Mouse (Mus musculus): ENCODE data around the gene Sik3. TPM values are rescaled to one million over a fixed set of nuclear protein-coding genes. Genes with fewer than 3 reads are reported as not detected.
A peak's percentile ranks its signal among the peaks of the same experiment; 100 is the strongest.

Gene Sik3
- polyA plus RNA-seq, 1 experiment, result 29.4 TPM

DNA sequence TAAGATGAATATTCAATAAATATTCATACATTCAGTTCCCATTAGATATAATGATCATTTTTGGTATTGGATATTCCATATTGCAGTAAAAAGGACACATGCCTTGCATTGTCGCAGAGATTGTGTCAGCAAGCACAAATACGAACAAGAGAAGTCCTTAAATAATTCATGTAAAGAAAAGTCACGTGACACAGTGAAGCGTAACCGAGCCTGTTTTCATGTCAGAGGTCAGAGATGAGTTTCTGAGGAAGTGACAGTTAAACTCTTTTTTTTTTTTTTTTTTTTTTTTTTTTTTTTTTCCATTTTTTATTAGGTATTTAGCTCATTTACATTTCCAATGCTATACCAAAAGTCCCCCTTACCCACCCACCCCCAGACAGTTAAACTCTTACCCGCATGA lies 180.0 kb downstream of the Sik3 start:
- TF ChIP-seq E2F4 (IDR thresholded peaks at IDR 0.05; ENCODE audit: insufficient read depth) (no peak), TCF3 (IDR thresholded peaks at IDR 0.05; ENCODE audit: insufficient read length, low read depth) (no peak), USF1 (IDR thresholded peaks at IDR 0.05; ENCODE audit: low read depth) (no peak), SRF (IDR thresholded peaks at IDR 0.05; ENCODE audit: control insufficient read depth, insufficient read length, low read depth) (no peak), TCF12 (IDR thresholded peaks at IDR 0.05; ENCODE audit: insufficient read depth, poor library complexity, severe bottlenecking) (no peak), MYOD1 (IDR thresholded peaks at IDR 0.05; ENCODE audit: control insufficient read depth in 1 of 3, insufficient read length in 2 of 3, low read depth in 2 of 3) (no peak), POLR2AphosphoS2 (IDR thresholded peaks at IDR 0.05; ENCODE audit: insufficient read length, low read depth) (no peak), REST (IDR thresholded peaks at IDR 0.05; ENCODE audit: insufficient read depth, insufficient read length) (no peak), POLR2A (IDR thresholded peaks at IDR 0.05; ENCODE audit: insufficient read length, low read depth) (no peak), MAX (IDR thresholded peaks at IDR 0.05; ENCODE audit: low read depth) (no peak), MYOG (IDR thresholded peaks at IDR 0.05; ENCODE audit: control insufficient read depth in 1 of 3, insufficient read depth in 1 of 3, insufficient read length in 2 of 3, low read depth in 2 of 3) (no peak), CEBPB (IDR thresholded peaks at IDR 0.05; ENCODE audit: insufficient read depth, poor library complexity, severe bottlenecking) (no peak)
- Histone ChIP-seq H3ac (ENCODE audit: control insufficient read depth, insufficient read length) (no peak overlapping the region), H3K4me3 (no peak overlapping the region), H3K79me2 (ENCODE audit: control insufficient read depth, insufficient read depth) (no peaks in the 10 kb centered on the region), H3K4me2 (ENCODE audit: low read depth) (no peak overlapping the region), H3K27me3 (ENCODE audit: control insufficient read depth, insufficient read depth, insufficient read length) (no peaks in the 10 kb centered on the region), H3K36me3 (ENCODE audit: control insufficient read depth, insufficient read depth) (peaks cover 12% of the 10 kb centered on the region)

DNA sequence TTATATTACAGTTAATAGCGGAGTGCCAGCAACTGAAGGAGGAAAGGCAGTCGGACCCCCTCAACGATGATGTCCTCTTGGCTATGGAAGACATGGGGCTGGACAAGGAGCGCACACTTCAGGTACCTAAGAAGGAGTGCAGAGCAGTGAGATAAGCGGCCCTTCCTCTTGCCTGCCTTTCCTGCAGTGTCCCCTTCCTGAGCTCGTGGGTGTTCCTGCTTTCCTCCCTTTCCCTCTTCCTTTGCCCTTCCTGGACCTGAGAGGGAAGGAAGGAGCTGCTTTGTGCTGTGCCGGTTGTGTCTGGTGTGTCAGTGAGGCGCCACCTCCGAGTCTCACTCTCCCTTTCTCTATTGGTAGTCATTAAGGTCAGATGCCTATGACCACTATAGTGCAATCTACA lies 182.2 kb downstream of the Sik3 start:
- Histone ChIP-seq H3K27me3 (ENCODE audit: control insufficient read depth, insufficient read depth, insufficient read length) (no peaks in the 10 kb centered on the region), H3K4me3 (no peak overlapping the region), H3K79me2 (ENCODE audit: control insufficient read depth, insufficient read depth) (no peaks in the 10 kb centered on the region), H3K4me2 (ENCODE audit: low read depth) (no peak overlapping the region), H3ac (ENCODE audit: control insufficient read depth, insufficient read length) (no peak overlapping the region), H3K36me3 (ENCODE audit: control insufficient read depth, insufficient read depth) (peaks cover 17% of the 10 kb centered on the region)
- TF ChIP-seq CEBPB (IDR thresholded peaks at IDR 0.05; ENCODE audit: insufficient read depth, poor library complexity, severe bottlenecking) (no peak), MYOD1 (IDR thresholded peaks at IDR 0.05; ENCODE audit: control insufficient read depth in 1 of 3, insufficient read length in 2 of 3, low read depth in 2 of 3) (no peak), E2F4 (IDR thresholded peaks at IDR 0.05; ENCODE audit: insufficient read depth) (no peak), MYOG (IDR thresholded peaks at IDR 0.05; ENCODE audit: control insufficient read depth in 1 of 3, insufficient read depth in 1 of 3, insufficient read length in 2 of 3, low read depth in 2 of 3) (no peak), POLR2A (IDR thresholded peaks at IDR 0.05; ENCODE audit: insufficient read length, low read depth) (no peak), SRF (IDR thresholded peaks at IDR 0.05; ENCODE audit: control insufficient read depth, insufficient read length, low read depth) (no peak), USF1 (IDR thresholded peaks at IDR 0.05; ENCODE audit: low read depth) (no peak), MAX (IDR thresholded peaks at IDR 0.05; ENCODE audit: low read depth) (no peak), POLR2AphosphoS2 (IDR thresholded peaks at IDR 0.05; ENCODE audit: insufficient read length, low read depth) (no peak), TCF12 (IDR thresholded peaks at IDR 0.05; ENCODE audit: insufficient read depth, poor library complexity, severe bottlenecking) (no peak), REST (IDR thresholded peaks at IDR 0.05; ENCODE audit: insufficient read depth, insufficient read length) (no peak), TCF3 (IDR thresholded peaks at IDR 0.05; ENCODE audit: insufficient read length, low read depth) (no peak)

DNA sequence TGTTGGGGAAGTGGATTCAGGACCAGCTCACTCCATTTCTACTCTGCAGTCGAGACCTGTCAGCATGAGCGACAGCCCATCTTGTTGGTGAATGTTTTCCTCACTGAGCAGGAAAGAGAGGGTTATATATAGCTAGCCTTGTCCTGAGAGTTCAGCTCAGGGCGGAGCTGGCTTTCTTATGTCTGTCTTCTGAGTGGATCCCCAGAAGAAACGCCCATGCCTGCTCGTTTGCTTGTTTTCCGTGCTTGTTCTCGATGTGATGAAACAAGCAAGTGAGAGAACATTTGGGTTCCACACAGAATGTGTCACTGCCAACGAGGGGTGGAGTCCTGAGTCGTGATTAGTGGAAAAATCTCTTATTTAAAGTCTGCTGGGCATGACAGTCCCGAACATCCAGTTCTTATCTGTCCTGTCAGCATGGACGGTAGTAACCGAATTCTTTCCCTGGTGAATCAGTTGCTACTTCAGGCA lies 184.1 kb downstream of the Sik3 start:
- H3ac ChIP-seq (ENCODE audit: control insufficient read depth, insufficient read length), result no peak overlapping the region
- peaks cover 17% of the 10 kb centered on the region for H3K36me3 ChIP-seq (ENCODE audit: control insufficient read depth, insufficient read depth)
- peak overlapping the region; percentile 9 for H3K4me2 ChIP-seq (ENCODE audit: low read depth)
- H3K27me3 ChIP-seq (ENCODE audit: control insufficient read depth, insufficient read depth, insufficient read length), result no peaks in the 10 kb centered on the region
- TF ChIP-seq CEBPB (IDR thresholded peaks at IDR 0.05; ENCODE audit: insufficient read depth, poor library complexity, severe bottlenecking), result no peak
- no peaks in the 10 kb centered on the region for H3K79me2 ChIP-seq (ENCODE audit: control insufficient read depth, insufficient read depth)
- H3K4me3 ChIP-seq, result no peak overlapping the region

DNA sequence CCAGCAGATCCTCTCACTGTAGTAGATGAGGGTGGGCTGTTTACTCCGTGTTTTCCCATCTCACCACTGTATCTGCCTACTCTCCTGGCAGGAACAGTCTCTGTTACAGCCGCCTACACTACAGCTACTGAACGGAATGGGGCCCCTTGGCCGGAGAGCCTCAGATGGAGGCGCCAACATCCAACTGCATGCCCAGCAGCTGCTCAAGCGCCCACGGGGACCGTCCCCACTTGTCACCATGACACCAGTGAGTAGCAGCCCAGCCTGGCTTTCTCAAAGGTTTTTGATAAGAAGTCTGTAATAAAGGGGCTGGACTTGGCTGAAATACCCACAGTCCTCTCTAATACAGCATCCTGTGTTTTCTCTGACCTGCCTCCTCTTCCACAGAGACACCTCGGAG lies 185.8 kb downstream of the Sik3 start:
- peak in 1 of 3 experiments; percentile 5 for TF ChIP-seq MYOD1 (IDR thresholded peaks at IDR 0.05; ENCODE audit: control insufficient read depth in 1 of 3, insufficient read length in 2 of 3, low read depth in 2 of 3)
- no peak for TF ChIP-seq SRF (IDR thresholded peaks at IDR 0.05; ENCODE audit: control insufficient read depth, insufficient read length, low read depth)
- no peak overlapping the region for H3K4me3 ChIP-seq
- H3K27me3 ChIP-seq (ENCODE audit: control insufficient read depth, insufficient read depth, insufficient read length), result no peaks in the 10 kb centered on the region
- H3K4me2 ChIP-seq (ENCODE audit: low read depth), result no peak overlapping the region
- H3K79me2 ChIP-seq (ENCODE audit: control insufficient read depth, insufficient read depth), result no peaks in the 10 kb centered on the region
- H3ac ChIP-seq (ENCODE audit: control insufficient read depth, insufficient read length), result no peak overlapping the region
- H3K36me3 ChIP-seq (ENCODE audit: control insufficient read depth, insufficient read depth), result peaks cover 21% of the 10 kb centered on the region

DNA sequence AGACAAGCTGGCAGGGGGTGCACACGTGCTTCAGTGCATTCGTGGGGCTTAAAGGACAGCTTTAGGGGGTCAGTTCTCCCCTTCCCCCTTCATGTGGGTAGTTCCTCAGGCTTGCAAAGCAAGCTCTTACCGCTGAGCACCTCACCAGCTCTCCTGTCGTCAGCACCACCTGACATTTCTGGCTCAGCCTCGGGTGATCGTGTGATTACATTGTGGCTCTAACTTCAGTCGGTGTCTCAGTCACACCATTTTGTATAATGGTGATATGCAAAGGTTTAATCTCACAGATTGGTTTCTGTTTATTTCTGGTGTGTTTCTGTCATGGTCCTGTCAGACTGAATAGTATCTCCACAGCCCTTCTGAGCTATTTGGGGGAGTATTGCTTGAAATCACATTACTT lies 186.3 kb downstream of the Sik3 start:
- no peak overlapping the region for H3K4me2 ChIP-seq (ENCODE audit: low read depth)
- no peaks in the 10 kb centered on the region for H3K79me2 ChIP-seq (ENCODE audit: control insufficient read depth, insufficient read depth)
- no peaks in the 10 kb centered on the region for H3K27me3 ChIP-seq (ENCODE audit: control insufficient read depth, insufficient read depth, insufficient read length)
- H3ac ChIP-seq (ENCODE audit: control insufficient read depth, insufficient read length), result no peak overlapping the region
- no peak for TF ChIP-seq TCF3 (IDR thresholded peaks at IDR 0.05; ENCODE audit: insufficient read length, low read depth)
- no peak for TF ChIP-seq MYOG (IDR thresholded peaks at IDR 0.05; ENCODE audit: control insufficient read depth in 1 of 3, insufficient read depth in 1 of 3, insufficient read length in 2 of 3, low read depth in 2 of 3)
- TF ChIP-seq USF1 (IDR thresholded peaks at IDR 0.05; ENCODE audit: low read depth), result no peak
- TF ChIP-seq MYOD1 (IDR thresholded peaks at IDR 0.05; ENCODE audit: control insufficient read depth in 1 of 3, insufficient read length in 2 of 3, low read depth in 2 of 3), result no peak
- no peak for TF ChIP-seq E2F4 (IDR thresholded peaks at IDR 0.05; ENCODE audit: insufficient read depth)
- TF ChIP-seq CEBPB (IDR thresholded peaks at IDR 0.05; ENCODE audit: insufficient read depth, poor library complexity, severe bottlenecking), result no peak
- no peak for TF ChIP-seq REST (IDR thresholded peaks at IDR 0.05; ENCODE audit: insufficient read depth, insufficient read length)
- TF ChIP-seq SRF (IDR thresholded peaks at IDR 0.05; ENCODE audit: control insufficient read depth, insufficient read length, low read depth), result no peak
- no peak for TF ChIP-seq MAX (IDR thresholded peaks at IDR 0.05; ENCODE audit: low read depth)
- no peak for TF ChIP-seq POLR2A (IDR thresholded peaks at IDR 0.05; ENCODE audit: insufficient read length, low read depth)
- no peak for TF ChIP-seq POLR2AphosphoS2 (IDR thresholded peaks at IDR 0.05; ENCODE audit: insufficient read length, low read depth)
- no peak for TF ChIP-seq TCF12 (IDR thresholded peaks at IDR 0.05; ENCODE audit: insufficient read depth, poor library complexity, severe bottlenecking)
- peaks cover 21% of the 10 kb centered on the region for H3K36me3 ChIP-seq (ENCODE audit: control insufficient read depth, insufficient read depth)
- no peak overlapping the region for H3K4me3 ChIP-seq
